Mouse (Mus musculus) ovary, postnatal 36 days (tissue): ENCODE measurements around the gene Tmem25.
A peak's percentile ranks its signal among the peaks of the same experiment; 100 is the strongest.

ENCODE experiments used
- DNase-seq: peaks from one replicate; pipeline ENCODE4 v3.0.0; 2022; ENCODE audit warnings: low spot score, mixed read lengths

The Tmem25 gene

DNA sequence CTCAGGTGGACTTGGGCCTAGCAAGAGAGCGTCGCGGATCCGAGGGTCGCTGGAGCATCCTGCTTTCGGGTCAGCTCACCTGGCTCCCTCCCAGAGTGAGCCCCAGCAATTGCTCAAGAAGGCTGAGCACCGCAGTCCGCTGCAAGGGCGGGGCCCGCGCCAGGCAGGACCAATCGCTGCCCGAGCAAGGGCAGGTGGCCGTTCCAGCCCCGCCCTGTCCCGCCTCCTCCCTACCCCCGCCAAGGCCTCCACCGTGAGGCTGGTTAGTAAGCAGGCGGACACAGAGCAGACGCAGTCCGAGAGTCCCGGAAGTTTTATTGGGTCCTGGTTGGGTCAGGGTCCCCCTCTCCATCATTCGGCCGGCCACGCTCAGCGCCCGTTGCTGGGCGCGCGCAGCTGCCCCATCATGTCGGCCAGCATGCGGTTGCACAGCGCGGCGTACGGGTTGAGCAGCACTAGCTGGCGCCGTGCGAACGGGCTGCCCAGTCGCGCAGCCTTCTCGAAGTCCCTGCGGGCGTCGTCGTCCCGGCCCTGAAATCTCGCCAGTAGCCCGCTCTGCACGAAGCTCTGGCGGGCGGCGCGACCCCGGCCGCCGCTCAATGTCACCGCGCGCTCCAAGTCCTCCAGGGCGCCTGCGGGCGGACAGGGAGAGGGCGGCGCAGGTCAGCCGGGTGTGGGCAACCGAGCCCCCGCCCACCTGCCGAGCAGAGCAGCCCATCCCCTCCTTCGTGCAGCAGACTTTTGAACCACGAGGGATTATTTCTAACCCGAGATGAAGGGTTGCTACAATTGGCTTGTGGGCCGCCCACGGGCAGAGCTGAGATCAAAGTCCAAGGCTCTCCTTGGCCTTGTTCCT is at the start of gene Tmem25:
Tmem25 (minus strand) TSS at position 206 of the 856 bp plus-strand sequence.
- DNase-seq = peak; percentile 86

DNA sequence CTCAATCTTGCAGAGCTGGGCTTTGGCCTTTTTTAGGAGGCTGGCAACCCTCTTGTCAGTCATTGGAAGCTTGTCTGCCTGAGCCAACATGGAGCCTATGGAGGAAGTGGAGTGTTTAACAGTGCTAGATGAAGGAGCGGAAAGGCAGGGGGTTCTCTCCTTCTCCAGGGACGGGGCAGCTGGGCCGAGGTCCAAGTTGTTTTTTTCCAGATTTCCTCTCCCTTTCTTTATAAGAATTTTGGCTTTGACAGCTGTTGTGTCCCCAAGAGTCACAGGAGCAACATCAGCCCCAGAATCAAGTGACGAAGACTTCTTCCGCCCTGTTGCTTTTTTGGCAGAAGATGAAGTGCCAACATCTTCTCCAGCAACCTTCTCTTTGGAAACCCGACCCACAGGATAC is 48.3 kb upstream of the Tmem25 start:
- DNase-seq = no peak

DNA sequence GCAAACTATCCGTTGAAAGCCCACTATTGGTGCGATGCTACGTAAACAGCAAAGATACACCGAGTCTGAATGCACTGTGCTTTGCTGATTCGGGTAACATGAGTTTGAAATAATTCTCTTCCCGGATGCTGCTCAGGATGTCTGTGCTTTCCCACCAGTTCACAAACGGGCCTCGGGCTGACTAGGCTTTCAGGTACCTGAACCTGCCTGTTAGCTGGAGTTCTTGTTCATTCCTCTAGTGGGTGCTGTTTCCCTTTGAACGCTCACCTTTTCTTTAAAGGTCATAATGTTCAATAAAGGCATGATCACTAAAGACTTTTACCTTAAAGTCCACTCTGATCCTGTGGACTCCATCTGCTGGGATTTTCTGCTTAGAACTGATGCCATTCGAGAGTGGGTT is 42.1 kb upstream of the Tmem25 start:
- no peak for DNase-seq

DNA sequence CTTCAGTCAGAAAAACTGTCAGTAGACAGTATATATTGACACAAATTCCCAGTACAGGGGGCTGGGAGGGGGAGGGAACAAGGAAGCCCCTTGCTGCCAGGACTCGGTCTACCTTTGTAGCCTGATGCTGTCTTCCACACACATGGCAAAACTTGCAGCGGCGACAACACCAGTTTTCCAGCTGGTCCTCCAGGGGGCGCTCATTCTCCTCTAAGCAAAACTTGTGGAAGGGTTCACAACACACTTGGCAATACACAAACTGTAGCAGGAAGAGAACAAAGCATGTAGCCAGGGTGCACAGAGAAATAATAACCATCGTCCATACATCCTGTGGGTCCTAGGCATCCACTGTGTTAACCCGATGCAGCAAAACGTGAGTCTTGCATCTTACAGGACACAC is 37.3 kb upstream of the Tmem25 start:
- DNase-seq = peak; percentile 73

DNA sequence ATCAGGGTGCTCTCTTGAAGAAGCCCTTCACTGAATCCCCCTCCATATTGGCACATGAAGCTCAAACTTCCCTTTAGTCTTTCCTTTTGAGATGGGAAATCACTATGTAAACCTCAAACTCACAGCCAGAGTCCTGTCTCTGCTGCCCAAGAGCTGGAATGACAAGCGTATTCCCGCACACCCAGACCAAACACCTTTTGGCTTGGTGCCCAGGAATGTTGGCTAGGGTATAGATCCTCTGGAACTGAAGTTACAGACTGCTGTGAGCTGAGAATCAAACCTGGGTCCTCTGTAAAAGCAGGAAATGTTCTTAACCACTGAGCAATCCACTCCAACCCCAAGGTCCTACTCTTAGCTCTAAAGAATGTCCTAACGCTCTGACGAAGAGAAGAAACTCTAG is 33.2 kb upstream of the Tmem25 start:
- DNase-seq = peak; percentile 26

DNA sequence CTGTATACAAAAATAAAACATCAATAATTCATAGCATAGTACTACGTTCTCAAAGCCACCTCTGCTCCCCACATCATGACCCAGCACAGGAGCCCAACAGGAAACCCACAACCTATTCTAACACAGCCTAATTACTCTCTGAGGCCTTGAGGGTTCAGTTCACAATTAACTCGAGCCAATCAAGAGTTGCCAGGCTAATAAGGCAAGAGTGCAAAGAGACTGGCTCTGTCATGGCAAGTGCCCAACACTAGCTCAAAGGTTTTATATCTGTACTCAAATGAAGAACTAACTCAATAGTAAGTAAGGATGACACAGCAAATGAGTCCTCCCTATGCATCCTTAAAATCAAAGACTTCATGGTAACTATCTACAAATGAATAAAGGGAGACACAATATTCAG is 31.4 kb upstream of the Tmem25 start:
- no peak for DNase-seq

DNA sequence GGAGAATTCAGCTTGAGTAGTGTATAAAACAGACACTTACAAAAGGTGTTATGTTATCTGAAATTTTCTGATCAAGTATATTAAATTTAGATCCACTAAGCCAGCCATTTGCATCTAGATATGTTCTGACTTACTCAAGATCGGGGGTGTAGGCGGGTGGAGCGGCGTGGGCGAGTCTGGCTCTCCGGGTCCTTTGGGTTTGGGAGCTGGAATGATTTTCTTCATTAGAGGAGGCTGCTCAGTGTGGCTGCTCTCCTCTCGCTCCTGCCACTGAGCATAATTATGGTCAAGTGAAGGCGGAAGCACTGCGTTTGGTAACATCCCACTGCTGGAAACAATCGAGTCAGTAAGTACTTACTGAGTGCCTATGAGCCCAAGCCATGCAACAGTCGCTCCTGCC is 29.8 kb upstream of the Tmem25 start:
- DNase-seq = no peak

DNA sequence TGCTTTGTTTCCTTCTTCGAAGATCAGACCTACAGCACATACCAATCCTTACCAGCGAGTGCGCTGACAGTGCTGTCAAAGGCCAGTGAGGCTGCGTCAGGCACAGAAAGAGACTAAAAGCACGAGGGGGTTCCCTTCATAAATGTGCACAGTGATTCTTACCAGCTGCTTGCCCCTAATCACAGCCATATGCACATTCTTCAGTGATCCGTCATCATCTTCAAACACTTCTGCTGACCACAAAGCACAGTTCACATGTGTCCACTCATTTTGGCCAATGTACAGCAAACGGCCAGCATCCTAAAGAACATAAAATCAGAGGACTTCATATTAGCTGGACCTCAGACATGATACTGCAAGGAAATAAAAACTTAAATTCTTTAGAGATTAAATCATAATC is 27.6 kb upstream of the Tmem25 start:
- no peak for DNase-seq

DNA sequence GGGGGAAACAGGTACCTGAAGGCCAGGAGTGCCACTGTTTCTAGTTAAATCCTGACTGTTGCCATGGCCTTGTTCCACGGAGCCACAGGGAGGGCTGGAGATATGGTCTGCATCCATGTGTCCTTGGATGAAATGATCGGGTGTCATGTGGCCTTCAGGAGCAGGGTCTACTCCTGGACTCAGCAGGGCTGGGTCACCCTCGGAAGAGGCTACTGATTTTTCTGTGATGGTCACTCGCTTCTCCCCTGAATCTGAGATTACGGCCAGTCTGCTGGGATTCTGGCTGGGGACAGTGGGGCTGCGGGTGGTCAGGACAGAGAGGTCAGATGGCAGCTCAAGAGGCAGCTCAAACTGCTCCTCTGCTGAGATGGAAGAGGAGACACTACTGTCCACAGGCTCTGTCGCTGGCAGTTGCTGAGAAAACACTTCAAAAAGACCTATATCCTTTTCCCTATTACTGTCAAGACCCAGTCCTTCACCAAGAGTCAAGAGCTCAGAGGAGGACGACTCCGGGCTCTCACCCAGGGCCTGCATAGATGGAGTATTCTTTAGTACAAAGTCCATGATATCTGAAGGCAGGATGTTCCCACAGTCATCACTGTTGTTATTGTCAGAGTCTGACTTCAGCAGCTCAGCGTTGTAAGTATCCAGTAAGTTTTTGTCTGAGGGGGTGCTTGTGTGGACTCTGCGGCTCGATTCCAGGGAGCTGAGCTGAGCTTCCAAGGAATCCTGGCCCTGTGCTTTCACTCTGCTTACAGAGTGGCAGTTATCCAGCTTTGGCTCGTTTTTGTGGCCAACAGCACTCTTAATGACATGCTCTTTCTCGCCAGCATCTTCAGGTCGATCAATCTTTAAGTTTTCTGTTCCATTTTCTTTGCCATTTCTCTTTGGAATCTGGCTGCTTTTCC is 21.1 kb upstream of the Tmem25 start:
- DNase-seq = no peak

DNA sequence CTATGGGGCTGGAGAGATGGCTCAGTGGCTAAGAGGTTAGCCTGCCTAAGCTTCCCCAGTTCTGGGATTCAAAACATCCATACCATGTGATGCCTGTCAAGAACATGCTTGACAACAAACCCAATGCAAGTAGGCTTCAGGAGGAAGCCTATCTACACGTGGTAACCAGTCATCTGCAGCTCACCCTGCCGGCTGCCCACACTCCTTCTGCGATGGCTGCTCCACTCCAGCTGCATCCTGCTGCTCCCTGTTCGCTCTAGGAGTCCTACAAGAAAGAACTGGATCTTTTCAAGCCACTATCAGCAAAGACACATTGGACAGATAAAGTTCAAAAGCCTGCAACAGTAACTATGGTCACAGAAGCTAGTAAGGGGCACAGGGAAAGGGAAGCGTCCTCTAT is 18.4 kb upstream of the Tmem25 start:
- DNase-seq = no peak

DNA sequence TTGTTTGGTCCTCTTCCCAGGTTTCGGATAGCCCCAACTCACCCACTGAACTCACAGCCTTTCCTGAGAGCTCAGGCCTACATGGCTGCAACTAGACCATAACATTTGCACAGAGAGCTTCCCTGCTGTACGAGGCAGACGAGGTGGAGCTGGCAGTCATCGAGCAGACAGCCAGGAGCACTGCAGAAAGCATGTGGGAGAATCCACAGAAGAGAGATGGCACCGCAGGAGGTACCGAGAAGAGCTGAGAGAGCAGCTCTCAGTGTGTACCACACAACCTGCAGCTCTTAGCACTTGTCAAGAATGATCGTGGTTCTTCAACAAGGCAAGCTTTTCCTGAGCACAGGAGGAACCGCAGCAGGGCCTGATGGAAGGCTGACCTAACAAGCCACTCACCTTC is 15.1 kb upstream of the Tmem25 start:
- DNase-seq = no peak

DNA sequence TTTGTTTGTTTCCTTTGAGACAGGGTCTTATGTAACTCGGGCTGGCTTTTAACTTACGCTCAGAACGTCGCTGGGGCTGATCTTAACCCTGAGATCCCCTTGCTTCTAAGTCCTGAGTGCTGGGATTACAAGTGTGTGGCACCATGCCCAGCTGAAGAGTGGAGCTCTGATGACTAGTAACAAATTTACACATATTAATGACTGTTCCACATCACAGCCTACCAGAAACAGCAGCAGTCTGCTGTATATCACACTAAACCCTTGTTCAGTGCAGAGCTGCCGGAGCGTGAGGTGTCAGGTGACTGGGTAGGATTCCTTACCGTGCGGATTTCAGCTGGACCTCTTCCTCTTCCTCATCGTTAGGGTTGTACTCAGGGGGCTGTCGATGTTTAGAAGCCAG is 11.2 kb upstream of the Tmem25 start:
- no peak for DNase-seq

DNA sequence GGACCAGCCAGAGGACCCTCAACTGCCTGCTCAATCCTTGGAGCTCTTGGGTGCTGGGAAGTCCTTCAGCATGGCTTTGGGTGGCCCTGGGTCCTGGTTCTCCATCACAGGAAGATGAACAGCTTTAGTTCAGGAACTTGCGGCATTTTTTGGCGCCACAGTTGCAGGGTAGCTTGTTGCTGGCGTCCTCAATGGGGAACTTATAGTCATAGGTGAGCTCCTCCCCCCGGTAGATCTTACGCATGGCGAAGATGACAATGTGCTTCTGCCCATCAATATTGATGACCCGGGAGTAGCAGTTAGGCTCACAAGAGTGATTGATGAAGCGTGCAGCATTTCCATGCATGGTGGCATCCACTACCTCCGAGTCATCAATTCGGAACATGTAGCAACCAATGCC is 8.7 kb upstream of the Tmem25 start:
- DNase-seq = no peak

DNA sequence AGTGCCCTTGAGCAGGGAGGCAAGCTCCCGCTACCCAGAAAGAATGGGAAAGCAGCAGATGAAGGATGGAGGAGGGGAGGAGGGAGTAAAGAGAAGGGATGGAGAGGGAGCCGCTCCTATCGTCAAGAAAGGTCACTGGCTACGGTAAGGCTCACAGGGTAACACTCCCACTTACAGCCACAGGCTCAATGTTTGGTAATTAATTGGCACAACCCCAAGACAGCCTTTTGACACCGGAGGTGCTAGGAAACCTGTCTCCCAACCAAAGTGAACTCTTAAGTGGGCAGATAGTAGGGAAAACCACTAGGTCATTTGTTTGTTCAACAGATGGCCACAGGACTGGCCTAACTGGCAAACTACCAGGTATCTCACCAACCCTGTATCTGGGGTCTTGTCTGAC is 8.0 kb upstream of the Tmem25 start:
- DNase-seq = no peak

DNA sequence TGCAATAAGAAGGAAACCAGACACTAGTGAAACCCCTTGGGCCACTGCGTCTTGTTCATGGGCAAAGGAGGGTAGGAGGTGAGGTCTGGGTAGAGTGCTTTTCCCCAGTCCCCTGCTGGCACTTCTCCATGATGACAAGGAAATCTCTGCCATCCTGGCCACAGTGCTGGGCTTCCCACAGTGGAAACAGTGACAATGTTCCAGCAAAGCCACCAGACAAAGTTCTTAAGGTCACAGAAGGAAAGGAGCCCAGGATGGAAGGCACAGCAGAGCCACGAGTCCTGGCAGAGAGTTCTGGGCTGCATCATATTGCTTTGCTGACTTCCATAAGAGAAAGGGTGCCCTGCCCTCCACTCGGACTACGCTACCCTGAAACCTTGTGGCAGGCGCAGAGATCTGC is 6.4 kb upstream of the Tmem25 start:
- no peak for DNase-seq

DNA sequence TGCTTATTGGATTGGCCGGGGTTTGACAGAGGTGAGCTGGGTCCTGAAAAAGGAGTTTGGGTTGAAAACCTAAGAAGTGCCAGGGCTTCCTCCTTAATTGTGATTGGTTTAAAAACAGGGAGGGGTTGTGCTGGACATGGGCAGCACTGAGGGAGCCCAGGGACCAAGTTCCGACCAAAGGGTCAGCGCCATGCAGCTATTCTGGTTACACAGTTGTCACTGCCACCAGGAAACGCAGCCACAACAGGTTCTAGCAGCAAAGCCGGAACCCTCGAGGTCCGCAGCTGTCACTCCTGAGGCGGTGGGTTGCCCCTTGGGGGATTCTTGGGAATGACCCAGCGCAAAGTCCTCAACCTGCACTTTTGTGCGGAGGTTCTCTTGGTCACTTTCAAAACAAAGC is 5.6 kb upstream of the Tmem25 start:
- no peak for DNase-seq

DNA sequence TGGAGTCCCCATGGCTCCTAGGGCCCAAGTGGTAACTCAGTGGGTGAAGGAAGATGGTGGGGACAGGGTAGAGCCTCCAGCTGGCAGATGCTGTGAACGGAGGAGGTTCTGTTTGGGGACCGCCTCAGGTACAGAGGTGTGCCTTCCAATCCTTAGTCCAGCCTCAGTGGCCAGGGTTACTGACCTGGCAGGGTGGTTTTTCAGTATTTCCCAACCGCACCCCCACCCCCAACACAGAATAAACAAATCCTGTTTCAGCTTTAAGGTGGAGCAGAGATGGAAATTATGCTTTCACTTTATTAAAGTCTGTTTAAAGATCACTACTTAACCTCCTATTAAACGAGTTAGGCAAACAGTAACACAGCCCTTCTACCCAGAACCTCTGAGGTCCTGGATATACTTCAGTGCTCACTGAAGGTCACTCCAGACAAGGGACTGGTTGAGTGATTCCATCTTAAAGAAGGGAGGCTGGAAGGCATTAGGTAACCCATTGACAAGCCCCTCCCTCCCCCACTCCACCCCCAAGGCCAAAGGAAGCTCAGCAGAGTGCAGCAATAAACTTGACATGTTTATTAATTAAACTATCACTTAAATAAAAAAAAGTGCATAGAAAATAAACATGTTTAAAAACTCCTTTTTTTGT is 3.8 kb upstream of the Tmem25 start, which contains the start of gene Ttc36:
Ttc36 (minus strand) TSS at position 265 of the 643 bp plus-strand sequence.
- DNase-seq = no peak

DNA sequence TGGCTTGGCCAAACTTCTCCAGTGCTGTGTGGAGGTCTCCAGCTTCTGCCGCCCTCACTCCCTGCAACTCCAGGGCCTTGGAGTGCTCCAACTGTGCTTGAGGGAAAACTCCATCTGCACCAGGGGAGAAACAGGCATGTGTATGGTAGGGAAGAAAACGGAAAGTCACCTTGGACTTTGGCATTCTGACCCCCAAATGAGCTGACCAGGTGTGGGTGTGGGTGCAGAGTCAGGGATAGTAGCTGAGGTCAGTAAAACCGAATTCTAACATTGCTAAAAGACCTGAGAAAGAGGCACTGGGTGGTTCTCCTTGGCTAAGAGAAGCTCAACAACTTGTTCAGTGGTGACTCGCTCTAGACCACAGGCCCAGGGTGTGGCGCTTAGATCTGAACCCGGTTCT is 2.6 kb upstream of the Tmem25 start:
- no peak for DNase-seq

DNA sequence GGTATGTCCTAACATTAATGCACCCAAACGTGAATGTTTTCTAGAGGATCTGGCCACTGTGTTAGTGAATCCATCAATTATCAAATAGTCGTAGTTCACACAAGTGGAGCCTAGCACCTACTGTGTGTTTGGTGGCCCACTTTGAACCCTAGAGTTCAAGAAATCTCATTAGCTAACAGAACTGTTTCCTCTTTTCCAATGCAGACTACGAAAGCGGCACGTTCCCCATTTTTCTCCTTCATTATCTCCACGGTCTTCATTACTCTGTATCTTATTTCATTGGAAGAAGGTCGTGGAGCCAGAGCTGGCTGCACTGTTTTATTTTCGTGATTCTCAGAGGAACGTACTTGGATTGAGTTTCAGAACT is 834 bp upstream of the Tmem25 start:
- DNase-seq = no peak

DNA sequence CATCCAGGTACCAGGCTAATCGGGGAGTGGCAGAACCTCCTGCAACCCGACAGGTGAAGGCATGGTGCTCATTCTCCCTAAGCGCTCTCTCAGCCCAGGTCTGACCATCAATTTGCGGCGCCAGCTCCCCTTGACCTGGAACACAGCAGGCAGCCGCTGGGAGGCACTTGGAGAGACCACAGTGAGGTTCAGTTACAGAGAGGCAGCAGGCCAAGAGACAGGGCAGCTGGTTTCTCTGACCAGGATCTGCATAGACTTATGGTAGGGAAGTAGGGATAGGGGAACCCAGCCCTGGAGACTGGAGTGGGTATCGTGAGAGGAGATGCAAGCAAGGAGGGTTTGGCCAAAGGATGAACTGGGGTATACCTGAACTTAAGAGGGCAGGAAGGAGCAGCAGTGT is 809 bp downstream of the Tmem25 start:
- no peak for DNase-seq

DNA sequence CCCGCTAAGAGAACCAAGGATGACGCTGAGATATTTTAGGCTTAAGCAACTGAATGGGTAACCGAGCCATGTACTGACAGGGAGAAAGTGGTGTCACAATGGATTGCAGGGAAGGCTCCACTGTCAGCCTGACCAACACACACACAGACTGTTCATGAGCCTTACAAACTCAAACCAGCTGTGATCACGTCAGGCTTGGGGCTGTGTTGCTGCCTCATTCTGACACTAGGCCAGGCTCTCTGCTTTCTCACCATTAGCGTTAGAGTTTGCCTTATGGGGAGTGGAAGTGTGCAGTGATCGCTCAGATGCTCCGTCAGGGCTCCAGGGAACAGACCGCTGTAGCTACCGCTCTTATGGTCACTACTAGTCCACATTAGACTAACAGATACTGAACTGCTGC is 6.3 kb downstream of the Tmem25 start:
- no peak for DNase-seq

DNA sequence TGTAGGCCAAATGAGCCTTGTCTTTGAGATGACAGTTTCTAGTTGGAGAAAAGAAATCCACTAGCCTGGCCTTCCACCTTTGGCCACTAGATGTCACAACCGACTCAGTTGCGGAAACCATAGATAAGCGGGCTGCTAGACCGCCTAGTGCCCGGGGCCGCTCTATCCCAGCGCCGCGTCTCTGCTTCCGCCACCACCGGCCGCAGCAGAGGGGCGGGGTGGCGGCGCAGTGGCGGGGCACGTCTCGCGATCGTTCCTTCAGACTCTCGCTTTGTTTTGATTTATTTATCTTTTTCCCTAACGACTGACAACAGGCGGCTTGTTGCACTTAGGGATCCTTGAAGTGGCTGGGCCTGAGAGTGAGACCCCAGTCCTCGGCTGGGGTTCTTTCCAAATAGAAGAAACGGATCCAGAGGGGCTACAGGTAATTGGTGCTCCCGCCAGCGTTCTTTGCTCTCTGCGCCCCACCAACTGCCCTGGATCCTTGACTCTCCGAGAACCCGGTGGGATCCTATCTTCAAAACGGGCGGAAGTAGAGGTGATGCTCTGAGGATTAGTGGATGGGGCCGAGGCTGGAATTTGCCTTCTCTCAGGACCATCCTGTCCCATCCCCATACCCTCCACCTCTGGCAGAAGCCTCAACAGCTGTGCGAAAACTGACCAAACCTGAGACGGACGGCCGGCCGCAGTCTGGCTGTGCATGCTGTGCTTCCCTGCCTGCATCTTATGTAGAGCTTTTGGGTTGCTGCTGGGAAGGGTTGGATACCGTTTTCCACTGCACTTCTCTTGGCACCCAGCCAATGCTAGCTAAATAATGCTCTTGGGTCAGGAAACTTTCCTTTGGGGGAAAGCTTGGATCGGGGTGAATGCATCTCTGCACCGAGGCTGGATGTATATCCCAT is 26.1 kb downstream of the Tmem25 start:
- DNase-seq = peak; percentile 92
